Mouse (Mus musculus): Measurements from ENCODE around the gene Olfr221. TPM values are rescaled to one million over a fixed set of nuclear protein-coding genes. Genes with fewer than 3 reads are reported as not detected.
A peak's percentile ranks its signal among the peaks of the same experiment; 100 is the strongest.

The Olfr221 gene
- polyA plus RNA-seq, 1 experiment from 2014 or later, result not detected

DNA sequence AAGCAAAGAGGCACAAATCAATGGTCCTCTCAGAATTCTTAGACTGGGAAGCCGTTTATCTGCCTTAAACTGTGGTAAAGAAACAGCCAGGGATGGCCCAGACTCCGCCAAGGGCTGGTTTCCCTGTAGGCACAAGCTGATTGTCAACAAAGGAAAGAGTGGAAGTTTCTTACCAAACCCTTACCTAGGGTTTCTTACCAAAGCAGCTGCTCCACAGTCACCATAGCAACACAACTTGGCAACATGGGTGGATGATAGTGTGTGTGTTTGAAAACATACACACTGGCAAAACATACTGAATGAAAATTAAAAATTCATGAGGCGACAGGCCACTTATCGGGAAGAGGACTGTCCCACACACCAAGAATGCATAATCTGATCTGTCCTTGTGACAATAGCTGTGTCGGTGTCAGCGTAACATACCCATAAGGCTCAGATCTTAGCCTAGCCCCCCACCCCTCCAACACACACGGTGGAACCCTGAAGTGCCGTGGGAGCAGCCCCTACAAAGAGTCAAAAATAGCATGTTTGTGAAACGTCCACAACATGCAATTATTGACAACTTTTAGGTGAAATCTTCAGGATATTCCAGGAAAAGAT, 3.8 kb upstream of the Olfr221 start:
- Histone ChIP-seq H3K36me3 (replicated peaks; ENCODE audit: control insufficient read depth, insufficient read depth, low read depth, low read length) (no peaks in the 10 kb centered on the region), H3K9me3 (replicated peaks; ENCODE audit: control insufficient read depth, low read length) (no peaks in the 10 kb centered on the region), H3K4me1 (ENCODE audit: control insufficient read depth, insufficient read depth, low read length) (no peaks in the 10 kb centered on the region), H3K4me2 (ENCODE audit: low read depth, low read length) (no peak overlapping the region), H3K27ac (replicated peaks; ENCODE audit: low read depth, low read length) (no peak overlapping the region), H3K4me3 (ENCODE audit: low read depth, low read length) (no peak overlapping the region), H3K9ac (replicated peaks; ENCODE audit: low read length) (no peak overlapping the region), H3K27me3 (ENCODE audit: control insufficient read depth, insufficient read depth, low read length) (no peaks in the 10 kb centered on the region)
- no peak for ATAC-seq (replicated peaks; ENCODE audit: insufficient number of reproducible peaks, low FRiP score, low TSS enrichment, low read depth)
- WGBS, result 81% methylated on average over 9 of the region's 9 CpGs
- no peak for DNase-seq (ENCODE audit: low spot score)

DNA sequence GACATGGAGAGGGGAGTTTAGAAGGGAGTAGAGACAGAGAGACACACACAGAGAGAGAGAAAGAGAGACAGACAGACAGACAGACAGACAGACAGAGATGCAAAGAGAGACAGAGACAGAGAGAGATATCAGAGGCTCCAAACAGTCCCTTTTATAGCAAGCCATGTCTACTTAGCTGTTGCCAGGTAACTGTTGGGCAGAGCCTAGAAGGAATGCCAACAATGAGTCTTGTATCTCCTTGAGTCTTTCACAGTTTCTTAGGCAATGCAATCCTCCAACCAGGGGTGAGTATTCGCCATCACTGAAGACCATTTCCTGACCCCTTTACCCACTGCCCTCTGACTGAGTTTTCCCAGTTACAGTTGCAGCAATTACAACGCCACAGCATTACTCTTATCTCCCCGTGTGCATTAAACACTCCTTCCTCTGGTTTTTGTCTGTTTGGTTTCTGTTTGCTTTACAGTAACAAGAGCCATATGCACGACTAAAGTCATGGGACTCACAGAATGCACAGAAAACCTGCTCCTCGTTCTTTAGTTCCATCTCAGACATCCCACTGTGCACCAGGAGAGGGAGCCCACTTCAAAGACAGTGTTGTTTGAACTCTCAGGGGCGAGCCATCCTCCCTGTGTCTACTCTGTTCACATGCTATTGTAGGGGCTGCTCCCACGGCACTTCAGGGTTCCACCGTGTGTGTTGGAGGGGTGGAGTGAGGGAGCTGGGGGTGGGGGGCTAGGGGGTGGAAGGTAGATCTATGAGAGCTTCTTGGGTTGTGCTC, 2.8 kb upstream of the Olfr221 start:
- Histone ChIP-seq H3K4me3 (ENCODE audit: low read depth, low read length) (no peak overlapping the region), H3K9me3 (replicated peaks; ENCODE audit: control insufficient read depth, low read length) (no peaks in the 10 kb centered on the region), H3K4me1 (ENCODE audit: control insufficient read depth, insufficient read depth, low read length) (no peaks in the 10 kb centered on the region), H3K36me3 (replicated peaks; ENCODE audit: control insufficient read depth, insufficient read depth, low read depth, low read length) (no peaks in the 10 kb centered on the region), H3K4me2 (ENCODE audit: low read depth, low read length) (no peak overlapping the region), H3K9ac (replicated peaks; ENCODE audit: low read length) (no peak overlapping the region), H3K27ac (replicated peaks; ENCODE audit: low read depth, low read length) (no peak overlapping the region), H3K27me3 (ENCODE audit: control insufficient read depth, insufficient read depth, low read length) (no peaks in the 10 kb centered on the region)
- ATAC-seq (replicated peaks; ENCODE audit: insufficient number of reproducible peaks, low FRiP score, low TSS enrichment, low read depth) (peak; percentile 79; the same call in 1 of the 2 replicates), DNase-seq (ENCODE audit: low spot score) (peak; percentile 79)
- WGBS, result 7% methylated on average over 8 of the region's 8 CpGs

DNA sequence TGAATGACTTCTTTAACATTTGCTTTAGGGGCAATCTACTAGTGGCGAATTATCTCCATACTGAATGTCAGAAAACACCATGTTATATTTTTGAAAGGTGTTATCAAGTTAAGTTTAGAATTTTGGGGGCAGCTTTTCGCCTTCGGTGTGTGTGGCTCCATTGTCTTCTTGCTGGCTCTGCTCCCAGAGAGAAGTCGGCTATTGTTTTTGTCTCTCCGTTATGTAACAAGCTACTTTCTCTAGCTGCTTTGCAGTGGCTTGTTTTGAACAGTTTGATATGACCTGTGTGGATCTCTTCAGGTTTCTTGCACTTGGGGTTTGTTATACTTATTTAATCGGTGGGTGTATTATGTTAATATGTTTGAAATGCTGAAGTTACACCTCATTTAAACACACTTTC, 1.2 kb upstream of the Olfr221 start:
- no peak overlapping the region for H3K27ac ChIP-seq (replicated peaks; ENCODE audit: low read depth, low read length)
- H3K27me3 ChIP-seq (ENCODE audit: control insufficient read depth, insufficient read depth, low read length), result no peaks in the 10 kb centered on the region
- H3K9ac ChIP-seq (replicated peaks; ENCODE audit: low read length), result no peak overlapping the region
- H3K4me2 ChIP-seq (ENCODE audit: low read depth, low read length), result no peak overlapping the region
- WGBS, result 72% methylated on average over 6 of the region's 6 CpGs
- H3K4me3 ChIP-seq (ENCODE audit: low read depth, low read length), result no peak overlapping the region
- no peaks in the 10 kb centered on the region for H3K9me3 ChIP-seq (replicated peaks; ENCODE audit: control insufficient read depth, low read length)
- H3K36me3 ChIP-seq (replicated peaks; ENCODE audit: control insufficient read depth, insufficient read depth, low read depth, low read length), result no peaks in the 10 kb centered on the region
- no peaks in the 10 kb centered on the region for H3K4me1 ChIP-seq (ENCODE audit: control insufficient read depth, insufficient read depth, low read length)
- no peak for DNase-seq (ENCODE audit: low spot score)
- ATAC-seq (replicated peaks; ENCODE audit: insufficient number of reproducible peaks, low FRiP score, low TSS enrichment, low read depth), result no peak

DNA sequence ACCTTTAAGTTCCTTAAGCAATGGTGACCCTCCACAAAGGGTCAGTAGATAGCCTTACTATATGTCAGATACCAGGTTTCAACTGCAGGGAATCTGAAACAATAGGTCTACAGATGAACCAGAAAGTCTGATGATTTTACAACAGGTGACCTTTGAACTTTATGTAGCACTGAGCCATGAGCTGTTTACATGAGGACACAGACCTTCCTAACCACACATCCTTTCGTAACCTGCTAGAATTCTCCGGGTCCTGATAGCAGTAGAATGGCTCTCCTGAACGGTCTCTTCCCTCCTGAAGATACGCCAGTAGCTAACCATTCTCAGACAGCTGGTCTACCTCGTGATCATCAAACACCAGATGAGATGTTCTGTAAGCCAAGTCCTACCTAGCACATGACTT, 2.9 kb downstream of the Olfr221 start:
- Histone ChIP-seq H3K9ac (replicated peaks; ENCODE audit: low read length) (no peak overlapping the region), H3K27ac (replicated peaks; ENCODE audit: low read depth, low read length) (no peak overlapping the region), H3K36me3 (replicated peaks; ENCODE audit: control insufficient read depth, insufficient read depth, low read depth, low read length) (no peaks in the 10 kb centered on the region), H3K4me3 (ENCODE audit: low read depth, low read length) (no peak overlapping the region), H3K4me1 (ENCODE audit: control insufficient read depth, insufficient read depth, low read length) (no peaks in the 10 kb centered on the region), H3K4me2 (ENCODE audit: low read depth, low read length) (no peak overlapping the region), H3K9me3 (replicated peaks; ENCODE audit: control insufficient read depth, low read length) (no peaks in the 10 kb centered on the region), H3K27me3 (ENCODE audit: control insufficient read depth, insufficient read depth, low read length) (no peaks in the 10 kb centered on the region)
- no peak for ATAC-seq (replicated peaks; ENCODE audit: insufficient number of reproducible peaks, low FRiP score, low TSS enrichment, low read depth)
- 89% methylated on average over 5 of the region's 5 CpGs for WGBS
- no peak for DNase-seq (ENCODE audit: low spot score)

DNA sequence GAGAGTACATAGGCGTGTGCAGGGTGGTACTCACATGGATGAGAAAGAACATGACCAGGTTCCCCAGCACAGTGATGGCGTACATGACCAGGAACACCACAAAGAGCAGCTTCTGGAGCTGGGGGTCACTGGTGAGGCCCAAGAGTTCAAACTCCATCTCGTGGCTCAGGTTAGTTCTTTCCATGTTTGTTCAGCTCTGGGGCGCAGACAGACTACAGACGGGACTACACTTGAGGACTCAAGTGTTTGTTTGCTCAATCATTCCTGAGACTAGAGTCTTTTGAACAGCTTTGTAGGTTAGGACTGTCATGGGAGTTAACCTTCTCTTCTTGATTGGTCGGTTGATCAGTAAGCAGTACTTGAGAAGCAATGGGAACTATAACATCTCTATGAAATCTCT, 6.3 kb downstream of the Olfr221 start:
- H3K9ac ChIP-seq (replicated peaks; ENCODE audit: low read length), result no peak overlapping the region
- H3K36me3 ChIP-seq (replicated peaks; ENCODE audit: control insufficient read depth, insufficient read depth, low read depth, low read length), result no peaks in the 10 kb centered on the region
- no peak overlapping the region for H3K27ac ChIP-seq (replicated peaks; ENCODE audit: low read depth, low read length)
- H3K27me3 ChIP-seq (ENCODE audit: control insufficient read depth, insufficient read depth, low read length), result no peaks in the 10 kb centered on the region
- no peak overlapping the region for H3K4me2 ChIP-seq (ENCODE audit: low read depth, low read length)
- no peaks in the 10 kb centered on the region for H3K4me1 ChIP-seq (ENCODE audit: control insufficient read depth, insufficient read depth, low read length)
- ATAC-seq (replicated peaks; ENCODE audit: insufficient number of reproducible peaks, low FRiP score, low TSS enrichment, low read depth) (no peak), DNase-seq (ENCODE audit: low spot score) (no peak)
- H3K4me3 ChIP-seq (ENCODE audit: low read depth, low read length), result no peak overlapping the region
- H3K9me3 ChIP-seq (replicated peaks; ENCODE audit: control insufficient read depth, low read length), result no peaks in the 10 kb centered on the region
- WGBS, result 86% methylated on average over 6 of the region's 6 CpGs

DNA sequence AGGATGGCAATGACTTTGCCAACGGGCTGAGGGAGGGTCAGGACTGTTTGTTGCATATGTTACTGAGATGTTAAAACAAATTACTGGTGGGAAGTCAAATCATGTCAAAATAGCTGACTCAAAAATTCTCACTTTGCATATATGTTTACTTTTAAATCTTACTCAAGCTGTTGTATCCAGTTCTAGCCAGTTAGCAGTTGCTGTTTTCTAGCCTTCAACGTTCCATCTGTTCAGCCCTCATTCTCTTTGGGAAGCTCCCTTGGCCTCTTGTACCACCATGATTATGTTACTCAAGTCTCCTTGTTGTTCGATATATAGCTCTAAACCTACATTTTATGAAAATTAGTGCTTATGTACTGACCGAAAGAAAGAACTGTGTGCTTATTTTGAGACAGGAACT, 15.9 kb downstream of the Olfr221 start:
- Histone ChIP-seq H3K9me3 (replicated peaks; ENCODE audit: control insufficient read depth, low read length) (no peaks in the 10 kb centered on the region), H3K4me1 (ENCODE audit: control insufficient read depth, insufficient read depth, low read length) (no peaks in the 10 kb centered on the region), H3K4me3 (ENCODE audit: low read depth, low read length) (no peak overlapping the region), H3K4me2 (ENCODE audit: low read depth, low read length) (no peak overlapping the region), H3K27me3 (ENCODE audit: control insufficient read depth, insufficient read depth, low read length) (no peaks in the 10 kb centered on the region), H3K9ac (replicated peaks; ENCODE audit: low read length) (no peak overlapping the region), H3K36me3 (replicated peaks; ENCODE audit: control insufficient read depth, insufficient read depth, low read depth, low read length) (no peaks in the 10 kb centered on the region), H3K27ac (replicated peaks; ENCODE audit: low read depth, low read length) (no peak overlapping the region)
- ATAC-seq (replicated peaks; ENCODE audit: insufficient number of reproducible peaks, low FRiP score, low TSS enrichment, low read depth) (no peak), DNase-seq (ENCODE audit: low spot score) (no peak)
- WGBS, result 85% methylated on average over 4 of the region's 4 CpGs

DNA sequence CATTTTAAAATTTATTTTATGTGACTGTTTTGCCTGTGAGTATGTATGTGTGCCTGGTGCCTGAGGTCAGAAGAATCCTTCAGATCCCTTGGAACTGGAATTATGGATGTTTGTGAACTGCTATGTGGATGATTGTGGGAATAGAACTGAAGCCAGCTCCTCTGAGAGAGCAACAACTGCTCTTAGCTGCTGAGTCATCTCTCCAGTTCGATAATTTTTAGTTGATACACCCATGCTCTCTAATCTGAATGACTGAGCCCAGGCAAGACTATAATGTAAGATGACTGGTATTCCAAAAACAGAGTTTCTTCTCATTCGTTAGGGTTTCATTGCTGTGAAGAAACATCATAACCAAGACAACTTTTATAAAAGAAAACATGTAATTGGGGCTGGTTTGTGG, 18.1 kb downstream of the Olfr221 start:
- Histone ChIP-seq H3K4me2 (ENCODE audit: low read depth, low read length) (no peak overlapping the region), H3K36me3 (replicated peaks; ENCODE audit: control insufficient read depth, insufficient read depth, low read depth, low read length) (no peaks in the 10 kb centered on the region), H3K4me1 (ENCODE audit: control insufficient read depth, insufficient read depth, low read length) (no peaks in the 10 kb centered on the region), H3K27ac (replicated peaks; ENCODE audit: low read depth, low read length) (no peak overlapping the region), H3K9me3 (replicated peaks; ENCODE audit: control insufficient read depth, low read length) (no peaks in the 10 kb centered on the region), H3K9ac (replicated peaks; ENCODE audit: low read length) (no peak overlapping the region), H3K4me3 (ENCODE audit: low read depth, low read length) (no peak overlapping the region), H3K27me3 (ENCODE audit: control insufficient read depth, insufficient read depth, low read length) (no peaks in the 10 kb centered on the region)
- DNase-seq (ENCODE audit: low spot score) (no peak), ATAC-seq (replicated peaks; ENCODE audit: insufficient number of reproducible peaks, low FRiP score, low TSS enrichment, low read depth) (no peak)
- WGBS, result 90% methylated on average over 2 of the region's 2 CpGs

DNA sequence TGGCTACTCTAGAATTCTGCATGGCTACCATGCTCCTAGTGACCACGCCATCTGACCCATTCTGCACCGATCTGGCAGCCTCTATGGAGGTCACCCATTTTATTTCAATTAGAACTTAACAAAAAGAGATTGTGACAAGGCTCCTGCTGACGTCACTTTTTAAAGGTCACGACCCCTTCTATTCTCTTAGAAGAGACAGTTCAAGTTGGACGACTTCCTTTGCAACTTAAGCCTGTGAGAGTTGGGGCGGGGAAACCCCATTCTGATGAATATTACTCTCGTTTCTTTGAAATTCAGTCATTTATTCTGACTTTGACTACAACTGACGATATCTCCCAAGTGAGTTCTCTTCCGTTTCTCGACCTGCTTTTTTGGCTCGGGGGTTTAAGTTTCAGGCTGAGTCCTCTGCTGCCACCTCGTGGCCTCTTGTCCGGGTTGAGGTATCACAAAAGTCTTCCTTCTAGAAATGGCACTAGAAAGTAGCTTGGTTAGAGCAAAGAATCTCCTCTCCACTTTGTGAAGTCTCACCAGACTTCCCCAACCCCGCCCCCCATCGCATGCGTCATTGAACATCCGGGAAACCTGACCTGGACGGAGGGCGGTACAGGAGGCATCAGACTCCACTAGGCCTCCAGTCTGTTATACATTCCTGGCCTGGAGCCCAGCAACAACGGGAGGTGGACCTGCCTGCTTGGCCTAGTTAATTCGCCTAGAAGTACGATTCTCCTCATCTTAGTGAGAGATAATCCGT, 19.4 kb downstream of the Olfr221 start:
- DNase-seq (ENCODE audit: low spot score), result peak; percentile 91
- peak; percentile 59 for ATAC-seq (replicated peaks; ENCODE audit: insufficient number of reproducible peaks, low FRiP score, low TSS enrichment, low read depth)
- Histone ChIP-seq H3K36me3 (replicated peaks; ENCODE audit: control insufficient read depth, insufficient read depth, low read depth, low read length) (no peaks in the 10 kb centered on the region), H3K4me3 (ENCODE audit: low read depth, low read length) (peak overlapping the region; percentile 23), H3K4me2 (ENCODE audit: low read depth, low read length) (peak overlapping the region; percentile 49), H3K9me3 (replicated peaks; ENCODE audit: control insufficient read depth, low read length) (no peaks in the 10 kb centered on the region), H3K9ac (replicated peaks; ENCODE audit: low read length) (peak overlapping the region; percentile 53), H3K27ac (replicated peaks; ENCODE audit: low read depth, low read length) (peak overlapping the region; percentile 76), H3K4me1 (ENCODE audit: control insufficient read depth, insufficient read depth, low read length) (0 out of 2 replicates have a peak, but pooled peaks cover 3% of the 10 kb centered on the region), H3K27me3 (ENCODE audit: control insufficient read depth, insufficient read depth, low read length) (no peaks in the 10 kb centered on the region)
- WGBS, result 5% methylated on average over 23 of the region's 23 CpGs

Measured in embryonic facial prominence, embryonic 11.5 days (tissue).